Mouse (Mus musculus) bone marrow macrophage, adult 2 months (primary cell): ENCODE data around the gene Pbrm1.

Source experiments
- CTCF ChIP-seq: IDR thresholded peaks from 2 replicates; pipeline ENCODE4 v1.5.1; 2012; ENCODE audit warnings: low read depth, mild to moderate bottlenecking, low read length, moderate library complexity
- POLR2A ChIP-seq: IDR thresholded peaks from 2 replicates; pipeline ENCODE4 v1.6.1; 2012; ENCODE audit warnings: mild to moderate bottlenecking, low read depth, low read length, borderline replicate concordance

GRCm38 (mm10) chr14:31110613-31111012 is 91.7 kb downstream of the Pbrm1 start:
- TF ChIP-seq CTCF (no peak), POLR2A (no peak)
